Mouse (Mus musculus) v-Abl transformed pro-B cells (cell line): ENCODE measurements around the gene Prss43.

Experiments used
- in situ Hi-C, 2 experiments: fragments of 400-800 bp; cut with MboI; formaldehyde crosslinking; loops; one replicate each; pipeline ENCODE4 v1.15.1; 2025; ENCODE audit not compliant: unreplicated experiment in 2 of 2

The Prss43 gene

GRCm38 (mm10) chr9:110834961-110835360, 8.5 kb downstream of the Prss43 start:
- in situ Hi-C loops, result no loop called here

- in situ Hi-C loops, result no loop called here
These were observed 9.6 kb downstream of the Prss43 start for GRCm38 (mm10) chr9:110836112-110836511.

GRCm38 (mm10) chr9:110840905-110841304, 14.4 kb downstream of the Prss43 start:
- in situ Hi-C loops, result no loop called here

GRCm38 (mm10) chr9:110841438-110841837, 14.9 kb downstream of the Prss43 start:
- in situ Hi-C loops, result no loop called here

GRCm38 (mm10) chr9:110844206-110844605, 17.7 kb downstream of the Prss43 start, which contains the start of gene Prss46:
TSS of gene Prss46 (plus strand) at chr9:110844506.
- in situ Hi-C loops, result no loop called here

- in situ Hi-C loops, result no loop called here
These were observed 22.7 kb downstream of the Prss43 start for GRCm38 (mm10) chr9:110849162-110849561.

- in situ Hi-C loops, result no loop called here
These were observed 29.4 kb downstream of the Prss43 start for GRCm38 (mm10) chr9:110855903-110856302.

GRCm38 (mm10) chr9:110856920-110857319, 30.4 kb downstream of the Prss43 start:
- in situ Hi-C loops, result no loop called here

- in situ Hi-C loops, result no loop called here
These were observed 31.4 kb downstream of the Prss43 start, which contains the start of gene Prss50 for GRCm38 (mm10) chr9:110857781-110858472. TSS of gene Prss50 (plus strand) at chr9:110857967.

GRCm38 (mm10) chr9:110858523-110858922, 32.0 kb downstream of the Prss43 start:
- in situ Hi-C loops, result no loop called here

GRCm38 (mm10) chr9:110858967-110859596, 32.6 kb downstream of the Prss43 start:
- in situ Hi-C loops, result no loop called here

GRCm38 (mm10) chr9:110871030-110871429, 44.5 kb downstream of the Prss43 start:
- in situ Hi-C loops, result loop anchor here (10.0 kb wide), 2 partner anchors 156 to 446 kb away; no protein-coding TSS in a partner anchor

- in situ Hi-C loops, result loop anchor here (10.0 kb wide), 2 partner anchors 159 to 449 kb away; no protein-coding TSS in a partner anchor
These were observed 47.5 kb downstream of the Prss43 start for GRCm38 (mm10) chr9:110873681-110874659.

- in situ Hi-C loops, result loop anchor here (5.0 to 10.0 kb wide), 3 partner anchors 160 to 462 kb away; no protein-coding TSS in a partner anchor
These were observed 48.2 kb downstream of the Prss43 start for GRCm38 (mm10) chr9:110874660-110875191.

- in situ Hi-C loops, result loop anchor here (5.0 to 10.0 kb wide), 3 partner anchors 160 to 463 kb away; no protein-coding TSS in a partner anchor
These were observed 48.8 kb downstream of the Prss43 start for GRCm38 (mm10) chr9:110875288-110875695.

GRCm38 (mm10) chr9:110877353-110877752, 50.9 kb downstream of the Prss43 start:
- in situ Hi-C loops, result loop anchor here (5.0 to 10.0 kb wide), 3 partner anchors 163 to 465 kb away; no protein-coding TSS in a partner anchor

GRCm38 (mm10) chr9:110877888-110878287, 51.4 kb downstream of the Prss43 start:
- in situ Hi-C loops, result loop anchor here (5.0 to 10.0 kb wide), 3 partner anchors 163 to 466 kb away; no protein-coding TSS in a partner anchor

- in situ Hi-C loops, result loop anchor here (5.0 to 10.0 kb wide), 3 partner anchors 165 to 467 kb away; no protein-coding TSS in a partner anchor
These were observed 52.9 kb downstream of the Prss43 start, which contains the start of gene Als2cl for GRCm38 (mm10) chr9:110879191-110879920. TSS of gene Als2cl (plus strand) at chr9:110879870.

GRCm38 (mm10) chr9:110879998-110880561, 53.6 kb downstream of the Prss43 start, which contains the start of gene Tmie:
TSS of gene Tmie (minus strand) at chr9:110880113.
- in situ Hi-C loops, result loop anchor here (5.0 to 10.0 kb wide), 3 partner anchors 165 to 468 kb away; no protein-coding TSS in a partner anchor
